Mouse (Mus musculus) heart, embryonic 14.5 days (tissue): ENCODE measurements around the gene Wnt10b. TPM values are rescaled to one million over a fixed set of nuclear protein-coding genes. Genes with fewer than 3 reads are reported as not detected.

Experiments
- ATAC-seq: fragments of 200-750 bp; cut with Nextera tagmentation; 2 replicates; pipeline ENCODE4 v1.8.0; 2017; ENCODE audit warnings: low read depth, moderate TSS enrichment; ENCODE audit not compliant: insufficient number of reproducible peaks, insufficient read depth, low FRiP score
- H3K27ac ChIP-seq, 2 experiments: fragments of 200-500 bp in 1 of 2; fragments of 300-500 bp in 1 of 2; sonication (generic) in 1 of 2; replicated peaks in 1 of 2; 2 replicates each; pipeline ENCODE4 v1.5.1; 2012 to 2014; ENCODE audit warnings: low read depth in 2 of 2, low read length in 2 of 2, control low read depth in 1 of 2, mild to moderate bottlenecking in 1 of 2, mixed read lengths in 1 of 2; ENCODE audit not compliant: control insufficient read depth in 1 of 2, insufficient read depth in 1 of 2
- H3K27me3 ChIP-seq: fragments of 300-500 bp; sonication (generic); 2 replicates; pipeline ENCODE4 v1.6.1; 2014; ENCODE audit warnings: mild to moderate bottlenecking, low read length, control low read depth; ENCODE audit not compliant: control insufficient read depth, insufficient read depth
- H3K36me3 ChIP-seq: fragments of 300-500 bp; sonication (generic); 2 replicates; pipeline ENCODE4 v1.6.1; 2014; ENCODE audit warnings: mild to moderate bottlenecking, control low read depth, low read length, mixed read lengths; ENCODE audit not compliant: control insufficient read depth, insufficient read depth
- H3K4me1 ChIP-seq, 2 experiments: fragments of 200-500 bp in 1 of 2; fragments of 300-500 bp in 1 of 2; sonication (generic) in 1 of 2; 2 replicates each; pipeline ENCODE4 v1.6.1; 2012 to 2014; ENCODE audit warnings: low read length in 2 of 2, control low read depth in 1 of 2, mixed read lengths in 1 of 2; ENCODE audit not compliant: control insufficient read depth in 2 of 2, insufficient read depth in 2 of 2
- H3K4me2 ChIP-seq: fragments of 300-500 bp; sonication (generic); 2 replicates; pipeline ENCODE4 v1.6.1; 2014; ENCODE audit warnings: mild to moderate bottlenecking, low read length
- H3K4me3 ChIP-seq, 2 experiments: fragments of 200-500 bp in 1 of 2; fragments of 300-500 bp in 1 of 2; sonication (generic) in 1 of 2; 2 replicates each; pipeline ENCODE4 v1.5.1; 2012 to 2014; ENCODE audit warnings: low read length in 2 of 2, mild to moderate bottlenecking in 2 of 2, control low read depth in 1 of 2, low read depth in 1 of 2, moderate library complexity in 1 of 2; ENCODE audit not compliant: control insufficient read depth in 1 of 2, insufficient read depth in 1 of 2
- H3K9ac ChIP-seq: fragments of 300-500 bp; sonication (generic); 2 replicates; pipeline ENCODE4 v1.6.1; 2014; ENCODE audit warnings: mild to moderate bottlenecking, low read length
- H3K9me3 ChIP-seq: fragments of 300-500 bp; sonication (generic); 2 replicates; pipeline ENCODE4 v1.6.1; 2016; ENCODE audit warnings: low read length, control low read depth; ENCODE audit not compliant: control insufficient read depth
- WGBS: fragments of 180-500 bp; shearing (Covaris S2); extraction: QIAGEN DNeasy Blood & Tissue Kit; methylation state at CpG from one replicate; pipeline ENCODE4 v1.1.7; 2014; 5-methylcytosine and 5-hydroxymethylcytosine counted together
- polyA plus RNA-seq: library from polyadenylated mRNA; unstranded; fragments of >200 nt; fragmentation: Nextera tagmentation; extraction: Ambion mirVana; gene quantifications from 2 replicates; pipeline ENCODE4 v1.2.1, GENCODE M21; 2014

Gene Wnt10b
- polyA plus RNA-seq, 1 experiment from 2014 or later: not detected

DNA sequence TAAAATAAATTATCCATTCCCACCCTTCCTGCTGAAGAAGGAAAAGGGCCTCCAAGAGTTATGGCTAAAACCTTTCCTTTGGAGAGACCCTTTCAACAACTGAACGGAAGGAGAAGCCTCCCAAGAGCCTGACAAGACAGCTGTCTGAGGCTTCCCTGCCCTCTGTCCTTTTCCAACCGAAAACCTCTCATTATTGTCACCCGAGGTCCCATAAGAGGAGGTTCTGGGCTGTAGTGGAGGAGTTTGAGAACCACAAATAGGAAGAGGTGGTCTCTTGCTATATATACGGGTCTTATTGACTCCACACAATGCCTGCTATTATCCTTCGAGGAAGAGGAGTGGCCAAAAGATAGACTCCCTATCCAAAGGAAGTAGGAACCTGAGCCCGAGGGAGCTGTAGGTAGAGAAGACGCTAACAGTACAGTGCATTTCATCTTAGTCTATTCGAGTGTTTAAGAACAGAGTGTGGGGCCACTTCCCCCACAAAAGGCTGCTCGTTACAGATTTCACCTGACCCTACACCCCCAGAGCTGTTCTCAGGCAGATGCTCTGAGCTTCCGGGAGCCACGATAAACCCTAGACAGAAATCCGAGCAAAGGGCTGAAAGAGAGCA is 6.0 kb downstream of the Wnt10b start:
- H3K9me3 ChIP-seq: no peaks in the 10 kb centered on the region
- no peaks in the 10 kb centered on the region for H3K36me3 ChIP-seq
- no peak overlapping the region for H3K27ac ChIP-seq
- no peak for ATAC-seq
- H3K9ac ChIP-seq: peak overlapping the region; percentile 59
- H3K4me1 ChIP-seq: peaks cover 5 to 12% of the 10 kb centered on the region in 2 experiments; a peak in 3 of 4 replicates
- H3K27me3 ChIP-seq: peaks cover 60% of the 10 kb centered on the region
- H3K4me3 ChIP-seq: peak overlapping the region; percentile 38 to 43
- WGBS: 12% methylated on average over 12 of the region's 12 CpGs
- H3K4me2 ChIP-seq: peak overlapping the region; percentile 74

DNA sequence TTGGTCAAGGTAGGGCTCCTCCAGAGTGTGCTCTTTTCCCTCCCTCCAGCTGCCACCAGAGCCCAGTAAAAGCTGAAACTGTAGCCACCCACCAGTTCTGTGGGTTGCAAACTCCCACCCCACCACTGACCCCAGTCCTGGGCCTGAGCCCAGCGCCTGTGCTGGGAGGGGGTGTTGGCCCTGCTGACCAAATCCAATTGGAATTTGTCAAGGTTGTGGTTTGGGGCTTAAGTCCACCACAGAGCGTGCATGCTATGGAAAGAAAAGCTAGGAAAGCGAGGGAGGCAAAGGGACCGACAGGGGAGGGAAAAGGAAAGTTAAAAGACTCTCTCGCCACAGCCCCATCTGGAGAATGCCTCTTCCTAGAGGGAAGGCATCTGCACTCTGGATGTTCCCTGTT is 9.7 kb downstream of the Wnt10b start:
- no peak overlapping the region for H3K4me3 ChIP-seq
- H3K27ac ChIP-seq: no peak overlapping the region
- no peaks in the 10 kb centered on the region for H3K9me3 ChIP-seq
- ATAC-seq: no peak
- peaks cover 37% of the 10 kb centered on the region for H3K27me3 ChIP-seq
- no peaks in the 10 kb centered on the region for H3K36me3 ChIP-seq
- no peak overlapping the region for H3K4me2 ChIP-seq
- H3K4me1 ChIP-seq: peaks cover 3 to 9% of the 10 kb centered on the region in 2 experiments; a peak in 2 of 4 replicates
- WGBS: 21% methylated on average over 5 of the region's 5 CpGs
- H3K9ac ChIP-seq: no peak overlapping the region

- no peaks in the 10 kb centered on the region for H3K9me3 ChIP-seq
- H3K9ac ChIP-seq: no peak overlapping the region
- H3K4me3 ChIP-seq: no peak overlapping the region
- H3K4me2 ChIP-seq: no peak overlapping the region
- H3K36me3 ChIP-seq: 0 out of 2 replicates have a peak, but pooled peaks cover under 1% of the 10 kb centered on the region
- peaks cover 17% of the 10 kb centered on the region; the same call in 1 of the 2 replicates for H3K27me3 ChIP-seq
- H3K4me1 ChIP-seq: peaks cover 3 to 13% of the 10 kb centered on the region in 2 experiments; a peak in 3 of 4 replicates
- 54% methylated on average over 4 of the region's 4 CpGs for WGBS
- H3K27ac ChIP-seq: no peak overlapping the region
- no peak for ATAC-seq
Measured at GRCm38 (mm10) chr15:98765929-98766328, 12.0 kb downstream of the Wnt10b start.

DNA sequence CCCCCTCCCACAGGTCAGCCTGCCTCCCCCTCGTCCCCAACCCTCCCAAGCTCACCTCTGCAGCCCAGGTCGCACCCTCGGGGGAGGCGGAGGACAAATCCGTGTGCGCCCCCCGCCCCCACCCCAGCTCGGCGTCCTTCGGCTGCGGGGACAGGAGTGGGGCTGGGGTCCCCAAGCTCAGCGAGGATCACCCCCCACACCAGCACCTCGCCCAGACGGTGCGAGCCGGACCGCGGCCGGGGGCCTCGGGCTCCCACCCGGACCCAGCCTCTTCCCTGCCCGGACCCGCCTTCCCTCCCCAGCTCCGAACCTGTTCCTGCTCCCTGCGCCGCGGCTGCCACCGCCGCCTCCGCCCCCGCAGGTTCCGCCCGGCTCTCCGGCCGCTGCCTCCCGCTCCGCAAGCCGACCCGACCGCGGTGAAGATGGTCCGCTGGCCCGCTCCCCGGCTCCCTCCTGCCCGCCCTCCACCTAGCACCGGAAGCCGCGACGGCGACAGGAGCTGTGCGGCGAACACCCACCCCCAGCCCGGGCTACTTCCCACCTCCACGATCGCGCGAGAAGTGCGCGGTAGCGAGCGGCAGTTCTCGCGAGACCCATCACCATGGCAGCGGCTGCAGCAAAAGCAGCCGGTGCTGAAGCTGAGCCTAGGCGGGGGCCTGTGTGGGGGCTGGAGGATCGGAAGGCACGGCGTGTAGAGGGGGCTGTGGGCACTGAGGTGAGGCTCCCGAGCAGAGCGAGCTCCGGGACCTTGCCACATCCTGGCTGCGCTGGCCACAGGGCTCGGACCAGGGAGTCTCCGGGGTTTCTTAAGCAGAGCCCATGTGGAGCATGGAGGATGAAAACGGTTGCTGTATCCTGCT is 15.1 kb downstream of the Wnt10b start, which contains the start of gene Arf3:
TSS of gene Arf3 (minus strand) at position 545 of the 860 bp plus-strand sequence.
- ATAC-seq: peak; percentile 90
- peaks cover 28% of the 10 kb centered on the region for H3K36me3 ChIP-seq
- peak within 1 kb of the TSS; percentile 69 to 78 for H3K27ac ChIP-seq
- H3K4me2 ChIP-seq: peak within 1 kb of the TSS; percentile 79
- H3K4me3 ChIP-seq: peak within 1 kb of the TSS; percentile 90 to 99
- H3K9ac ChIP-seq: peak within 1 kb of the TSS; percentile 91
- peaks cover 14% of the 10 kb centered on the region; the same call in 1 of the 2 replicates for H3K27me3 ChIP-seq
- peaks cover 3 to 13% of the 10 kb centered on the region in 2 experiments; a peak in 3 of 4 replicates for H3K4me1 ChIP-seq
- under 1% methylated on average over 66 of the region's 76 CpGs for WGBS
- no peaks in the 10 kb centered on the region for H3K9me3 ChIP-seq

DNA sequence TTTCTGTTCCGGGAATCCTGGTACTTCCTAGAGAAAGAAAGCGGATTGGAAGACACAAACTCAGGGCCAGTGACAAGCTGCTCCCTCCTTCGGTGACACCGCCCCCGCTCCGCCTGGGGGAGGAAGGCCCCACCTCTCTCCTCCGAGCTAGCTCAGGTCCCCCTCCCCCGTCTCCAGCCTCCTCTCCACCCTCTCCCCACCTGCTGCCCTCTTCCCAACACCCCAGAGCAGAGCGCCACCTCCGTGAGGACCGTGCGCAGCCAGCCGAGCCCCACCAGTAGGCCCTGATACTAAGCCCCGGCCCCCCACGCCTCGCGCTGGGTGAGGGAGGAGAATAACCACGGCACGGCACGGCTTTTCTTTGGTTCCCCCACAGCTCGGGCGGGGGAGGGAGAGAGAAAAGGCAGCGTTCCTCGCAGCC is 15.7 kb downstream of the Wnt10b start:
- H3K9me3 ChIP-seq: no peaks in the 10 kb centered on the region
- H3K4me1 ChIP-seq: peaks cover 3 to 13% of the 10 kb centered on the region in 2 experiments; a peak in 3 of 4 replicates
- H3K9ac ChIP-seq: peak overlapping the region; percentile 91
- peak; percentile 69 for ATAC-seq
- H3K4me3 ChIP-seq: peak overlapping the region; percentile 90 to 99
- peaks cover 13% of the 10 kb centered on the region; the same call in 1 of the 2 replicates for H3K27me3 ChIP-seq
- H3K27ac ChIP-seq: peak overlapping the region; percentile 69 to 78
- H3K36me3 ChIP-seq: peaks cover 32% of the 10 kb centered on the region
- 0% methylated on average over 21 of the region's 24 CpGs for WGBS
- peak overlapping the region; percentile 79 for H3K4me2 ChIP-seq

GRCm38 (mm10) chr15:98754125-98754524 is 23.8 kb downstream of the Wnt10b start:
- Histone ChIP-seq H3K27me3 (no peaks in the 10 kb centered on the region), H3K36me3 (peaks cover 42% of the 10 kb centered on the region), H3K9ac (no peak overlapping the region), H3K4me3 (no peak overlapping the region), H3K27ac (no peak overlapping the region), H3K4me1 (peaks cover 0 to 9% of the 10 kb centered on the region in 2 experiments; a peak in 1 of 4 replicates), H3K9me3 (no peaks in the 10 kb centered on the region), H3K4me2 (no peak overlapping the region)
- 56% methylated on average over 2 of the region's 2 CpGs for WGBS
- no peak for ATAC-seq

GRCm38 (mm10) chr15:98753021-98753423 is 24.9 kb downstream of the Wnt10b start:
- Histone ChIP-seq H3K9ac (no peak overlapping the region), H3K27me3 (no peaks in the 10 kb centered on the region), H3K4me3 (no peak overlapping the region), H3K9me3 (no peaks in the 10 kb centered on the region), H3K27ac (no peak overlapping the region), H3K4me2 (no peak overlapping the region), H3K4me1 (peaks cover 0 to 9% of the 10 kb centered on the region in 2 experiments; a peak in 1 of 4 replicates), H3K36me3 (peaks cover 31% of the 10 kb centered on the region)
- whole genome bisulfite sequencing: 57% methylated on average over 8 of the region's 8 CpGs
- ATAC-seq: peak; percentile 31; the same call in 1 of the 2 replicates
